Mouse (Mus musculus) mouse trophoblast stem cell (cell line): ENCODE data around the gene Arhgef18.

Experiments
- in situ Hi-C, 2 experiments: fragments of 300-500 bp; cut with MseI, MboI; formaldehyde crosslinking; loops; 2 replicates in 1 of 2; 3 replicates in 1 of 2; pipeline ENCODE4 v1.15.1; 2025

The Arhgef18 gene

GRCm38 (mm10) chr8:3500235-3501090 lies 107.7 kb downstream of the Arhgef18 start, which contains the start of gene Mcoln1:
Gene Mcoln1 (plus strand): TSS chr8:3500457.
- in situ Hi-C loops = no loop called here

- in situ Hi-C loops = no loop called here
Observed at GRCm38 (mm10) chr8:3502217-3502616, 109.4 kb downstream of the Arhgef18 start.
